Mouse (Mus musculus) embryonic facial prominence, embryonic 11.5 days (tissue): ENCODE measurements at regions not wholly inside any gene's neighbourhood (a gene's known extent, or its start where the extent isn't known, plus 50 kb on each side); places are given as distances from the start of the nearest gene placed in this dataset.

ENCODE experiments used
- ATAC-seq: fragments of 200-750 bp; cut with Nextera tagmentation; replicated peaks from 2 replicates; pipeline ENCODE4 v1.8.0; 2017; ENCODE audit warnings: low read depth; ENCODE audit not compliant: insufficient number of reproducible peaks, low FRiP score, low TSS enrichment
- DNase-seq: peaks from one replicate; pipeline ENCODE4 v3.0.0-alpha.2; 2015; ENCODE audit warnings: low spot score
- H3K27ac ChIP-seq: fragments of 300-500 bp; sonication (generic); replicated peaks from 2 replicates; pipeline ENCODE4 v1.5.1; 2014; ENCODE audit warnings: mild to moderate bottlenecking, low read depth, low read length, control low read depth
- H3K27me3 ChIP-seq: fragments of 300-500 bp; sonication (generic); 2 replicates; pipeline ENCODE4 v1.6.1; 2014; ENCODE audit warnings: mild to moderate bottlenecking, low read length, moderate library complexity, mixed read lengths; ENCODE audit not compliant: control insufficient read depth, insufficient read depth
- H3K36me3 ChIP-seq: fragments of 300-500 bp; sonication (generic); replicated peaks from 2 replicates; pipeline ENCODE4 v1.6.1; 2014; ENCODE audit warnings: low read depth, mild to moderate bottlenecking, low read length, moderate library complexity, mixed read lengths; ENCODE audit not compliant: control insufficient read depth, insufficient read depth
- H3K4me1 ChIP-seq: fragments of 300-500 bp; sonication (generic); 2 replicates; pipeline ENCODE4 v1.6.1; 2014; ENCODE audit warnings: low read length, mixed read lengths; ENCODE audit not compliant: control insufficient read depth, insufficient read depth
- H3K4me2 ChIP-seq: fragments of 300-500 bp; sonication (generic); 2 replicates; pipeline ENCODE4 v1.6.1; 2014; ENCODE audit warnings: low read depth, mild to moderate bottlenecking, control low read depth, low read length, moderate library complexity
- H3K4me3 ChIP-seq: fragments of 300-500 bp; sonication (generic); 2 replicates; pipeline ENCODE4 v1.5.1; 2014; ENCODE audit warnings: low read depth, low read length, control low read depth
- H3K9ac ChIP-seq: fragments of 300-500 bp; sonication (generic); replicated peaks from 2 replicates; pipeline ENCODE4 v1.6.1; 2014; ENCODE audit warnings: mild to moderate bottlenecking, control low read depth, low read length
- H3K9me3 ChIP-seq: fragments of 300-500 bp; sonication (generic); replicated peaks from 2 replicates; pipeline ENCODE4 v1.6.1; 2016; ENCODE audit warnings: mild to moderate bottlenecking, low read length, inconsistent platforms, mixed read lengths; ENCODE audit not compliant: control insufficient read depth
- WGBS: fragments of 180-500 bp; shearing (Covaris S2); extraction: QIAGEN DNeasy Blood & Tissue Kit; methylation state at CpG from one replicate; pipeline ENCODE4 v1.1.7; 2014; 5-methylcytosine and 5-hydroxymethylcytosine counted together

- 73% methylated on average over 2 of the region's 2 CpGs for WGBS
- Histone ChIP-seq H3K27ac (no peak overlapping the region), H3K27me3 (no peaks in the 10 kb centered on the region), H3K4me3 (no peak overlapping the region), H3K4me2 (no peak overlapping the region), H3K4me1 (no peaks in the 10 kb centered on the region), H3K9ac (no peak overlapping the region), H3K9me3 (no peaks in the 10 kb centered on the region), H3K36me3 (no peaks in the 10 kb centered on the region)
- no peak for DNase-seq
- ATAC-seq, result no peak
Observed at GRCm38 (mm10) chr14:105644428-105644827, 252.2 kb downstream of the Spry2 start.

- Histone ChIP-seq H3K4me2 (no peak overlapping the region), H3K9me3 (no peaks in the 10 kb centered on the region), H3K4me3 (no peak overlapping the region), H3K27me3 (no peaks in the 10 kb centered on the region), H3K4me1 (no peaks in the 10 kb centered on the region), H3K36me3 (no peaks in the 10 kb centered on the region), H3K27ac (no peak overlapping the region), H3K9ac (no peak overlapping the region)
- WGBS, result 88% methylated on average over 7 of the region's 7 CpGs
- DNase-seq (no peak), ATAC-seq (no peak)
Observed at GRCm38 (mm10) chr14:105643285-105643957, 253.2 kb downstream of the Spry2 start.

GRCm38 (mm10) chr14:105632335-105632734 lies 264.3 kb downstream of the Spry2 start:
- no peak for ATAC-seq
- Histone ChIP-seq H3K9ac (no peak overlapping the region), H3K27ac (no peak overlapping the region), H3K4me3 (no peak overlapping the region), H3K36me3 (no peaks in the 10 kb centered on the region), H3K27me3 (no peaks in the 10 kb centered on the region), H3K4me1 (no peaks in the 10 kb centered on the region), H3K4me2 (no peak overlapping the region), H3K9me3 (no peaks in the 10 kb centered on the region)
- 90% methylated on average over 4 of the region's 4 CpGs for WGBS
- DNase-seq, result no peak

GRCm38 (mm10) chr14:105631681-105632031 lies 265.0 kb downstream of the Spry2 start:
- Histone ChIP-seq H3K4me1 (no peaks in the 10 kb centered on the region), H3K9me3 (no peaks in the 10 kb centered on the region), H3K4me3 (no peak overlapping the region), H3K27ac (no peak overlapping the region), H3K4me2 (no peak overlapping the region), H3K9ac (no peak overlapping the region), H3K27me3 (no peaks in the 10 kb centered on the region), H3K36me3 (no peaks in the 10 kb centered on the region)
- ATAC-seq (no peak), DNase-seq (no peak)
- WGBS, result 81% methylated on average over 5 of the region's 5 CpGs

GRCm38 (mm10) chr14:105630867-105631680 lies 265.5 kb downstream of the Spry2 start:
- Histone ChIP-seq H3K4me1 (no peaks in the 10 kb centered on the region), H3K27me3 (no peaks in the 10 kb centered on the region), H3K27ac (no peak overlapping the region), H3K4me2 (no peak overlapping the region), H3K9me3 (no peaks in the 10 kb centered on the region), H3K36me3 (no peaks in the 10 kb centered on the region), H3K4me3 (no peak overlapping the region), H3K9ac (no peak overlapping the region)
- WGBS, result 91% methylated on average over 9 of the region's 9 CpGs
- ATAC-seq (no peak), DNase-seq (no peak)

- ATAC-seq (no peak), DNase-seq (no peak)
- Histone ChIP-seq H3K9me3 (no peaks in the 10 kb centered on the region), H3K36me3 (no peaks in the 10 kb centered on the region), H3K9ac (no peak overlapping the region), H3K4me1 (no peaks in the 10 kb centered on the region), H3K4me2 (no peak overlapping the region), H3K4me3 (no peak overlapping the region), H3K27me3 (no peaks in the 10 kb centered on the region), H3K27ac (no peak overlapping the region)
- WGBS, result 81% methylated on average over 5 of the region's 5 CpGs
Observed at GRCm38 (mm10) chr14:105630444-105630843, 266.2 kb downstream of the Spry2 start.

- Histone ChIP-seq H3K4me2 (no peak overlapping the region), H3K9ac (no peak overlapping the region), H3K27ac (no peak overlapping the region), H3K4me3 (no peak overlapping the region), H3K4me1 (no peaks in the 10 kb centered on the region), H3K27me3 (no peaks in the 10 kb centered on the region), H3K36me3 (no peaks in the 10 kb centered on the region), H3K9me3 (no peaks in the 10 kb centered on the region)
- DNase-seq, result peak; percentile 7
- WGBS, result 60% methylated on average over 3 of the region's 3 CpGs
- ATAC-seq, result no peak
Observed at GRCm38 (mm10) chr14:105628673-105629072, 267.9 kb downstream of the Spry2 start.

- no peaks in the 10 kb centered on the region for H3K9me3 ChIP-seq
- no peak for ATAC-seq
- WGBS, result 83% methylated on average over 7 of the region's 7 CpGs
- DNase-seq, result no peak
- H3K27ac ChIP-seq, result no peak overlapping the region
- H3K27me3 ChIP-seq, result no peaks in the 10 kb centered on the region
- H3K36me3 ChIP-seq, result no peaks in the 10 kb centered on the region
- H3K4me1 ChIP-seq, result no peaks in the 10 kb centered on the region
- H3K4me3 ChIP-seq, result no peak overlapping the region
- no peak overlapping the region for H3K4me2 ChIP-seq
- H3K9ac ChIP-seq, result no peak overlapping the region
Observed at GRCm38 (mm10) chr14:105624387-105624786, 272.2 kb downstream of the Spry2 start.
